Mouse (Mus musculus) kidney, adult 11 months (tissue): ENCODE data around the gene Dennd1b.

ENCODE experiments used
- DNase-seq: peaks from one replicate; pipeline ENCODE4 v3.0.0; 2022

The Dennd1b gene

GRCm38 (mm10) chr1:139090744-139091143 is 127.5 kb downstream of the Dennd1b start:
- no peak for DNase-seq

- DNase-seq = no peak
Observed at GRCm38 (mm10) chr1:139091701-139092100, 128.5 kb downstream of the Dennd1b start.

- no peak for DNase-seq
Observed at GRCm38 (mm10) chr1:139092144-139092543, 128.9 kb downstream of the Dennd1b start.

- DNase-seq = peak; percentile 6
Observed at GRCm38 (mm10) chr1:139092722-139093121, 129.5 kb downstream of the Dennd1b start.

GRCm38 (mm10) chr1:139096369-139096768 is 133.1 kb downstream of the Dennd1b start:
- no peak for DNase-seq

GRCm38 (mm10) chr1:139098088-139098487 is 134.9 kb downstream of the Dennd1b start:
- no peak for DNase-seq

- DNase-seq = no peak
Observed at GRCm38 (mm10) chr1:139101725-139102124, 138.5 kb downstream of the Dennd1b start.

GRCm38 (mm10) chr1:139108251-139108650 is 145.0 kb downstream of the Dennd1b start:
- no peak for DNase-seq

GRCm38 (mm10) chr1:139122626-139123025 is 159.4 kb downstream of the Dennd1b start:
- no peak for DNase-seq

GRCm38 (mm10) chr1:139139644-139140043 is 176.4 kb downstream of the Dennd1b start:
- DNase-seq = no peak

GRCm38 (mm10) chr1:139145516-139145915 is 182.3 kb downstream of the Dennd1b start:
- no peak for DNase-seq

GRCm38 (mm10) chr1:139146306-139146705 is 183.1 kb downstream of the Dennd1b start:
- no peak for DNase-seq

- no peak for DNase-seq
Observed at GRCm38 (mm10) chr1:139153006-139153405, 189.8 kb downstream of the Dennd1b start.

- no peak for DNase-seq
Observed at GRCm38 (mm10) chr1:139153493-139153892, 190.3 kb downstream of the Dennd1b start.

- no peak for DNase-seq
Observed at GRCm38 (mm10) chr1:139156397-139156796, 193.2 kb downstream of the Dennd1b start.

- no peak for DNase-seq
Observed at GRCm38 (mm10) chr1:139161619-139162018, 198.4 kb downstream of the Dennd1b start.

GRCm38 (mm10) chr1:139162814-139163213 is 199.6 kb downstream of the Dennd1b start:
- DNase-seq = peak; percentile 10

- no peak for DNase-seq
Observed at GRCm38 (mm10) chr1:139174058-139174832, 211.0 kb downstream of the Dennd1b start.

GRCm38 (mm10) chr1:139179707-139180106 is 216.5 kb downstream of the Dennd1b start:
- no peak for DNase-seq

- DNase-seq = no peak
Observed at GRCm38 (mm10) chr1:139180481-139181149, 217.4 kb downstream of the Dennd1b start.

GRCm38 (mm10) chr1:139192635-139193034 is 229.4 kb downstream of the Dennd1b start:
- no peak for DNase-seq

GRCm38 (mm10) chr1:139194011-139194410 is 230.8 kb downstream of the Dennd1b start:
- no peak for DNase-seq

- no peak for DNase-seq
Observed at GRCm38 (mm10) chr1:139194428-139195028, 231.3 kb downstream of the Dennd1b start.

- no peak for DNase-seq
Observed at GRCm38 (mm10) chr1:139203026-139203425, 239.8 kb downstream of the Dennd1b start.
